Mouse (Mus musculus): ENCODE measurements at regions not wholly inside any gene's neighbourhood (a gene's known extent, or its start where the extent isn't known, plus 50 kb on each side); places are given as distances from the start of the nearest gene placed in this dataset.
A peak's percentile ranks its signal among the peaks of the same experiment; 100 is the strongest.

DNA sequence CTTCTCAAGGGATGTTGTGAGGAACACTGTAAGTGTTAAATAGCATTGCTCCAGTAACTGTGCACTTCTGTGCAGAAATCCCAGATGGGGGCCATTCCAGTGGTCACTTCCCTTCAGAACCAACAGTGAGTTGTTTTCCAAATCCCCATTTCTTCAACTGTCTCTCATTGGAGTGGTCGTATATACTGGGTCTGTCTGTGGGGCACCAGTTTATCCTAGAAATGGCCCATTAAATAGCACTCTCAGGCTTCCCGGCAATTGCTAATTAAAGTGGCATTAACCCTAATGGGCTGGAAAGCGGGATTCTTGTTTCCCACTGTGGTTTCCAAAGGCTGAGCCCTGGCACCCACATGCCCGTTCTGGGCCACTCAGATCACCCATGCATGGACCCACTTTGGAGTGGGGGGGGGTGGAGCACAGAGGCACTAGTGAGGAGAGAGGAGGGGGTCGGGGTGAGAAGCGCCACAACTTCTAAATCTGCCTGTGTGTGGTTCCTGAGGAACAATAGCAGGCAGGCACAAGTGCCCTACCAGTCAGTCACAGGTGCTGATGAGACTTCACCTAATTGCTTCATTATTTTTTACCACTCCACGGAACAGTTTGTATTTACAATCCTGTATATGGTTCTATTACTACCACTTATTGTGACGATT is 78.1 kb downstream of the Fam204a start:
- no peak for DNase-seq

DNA sequence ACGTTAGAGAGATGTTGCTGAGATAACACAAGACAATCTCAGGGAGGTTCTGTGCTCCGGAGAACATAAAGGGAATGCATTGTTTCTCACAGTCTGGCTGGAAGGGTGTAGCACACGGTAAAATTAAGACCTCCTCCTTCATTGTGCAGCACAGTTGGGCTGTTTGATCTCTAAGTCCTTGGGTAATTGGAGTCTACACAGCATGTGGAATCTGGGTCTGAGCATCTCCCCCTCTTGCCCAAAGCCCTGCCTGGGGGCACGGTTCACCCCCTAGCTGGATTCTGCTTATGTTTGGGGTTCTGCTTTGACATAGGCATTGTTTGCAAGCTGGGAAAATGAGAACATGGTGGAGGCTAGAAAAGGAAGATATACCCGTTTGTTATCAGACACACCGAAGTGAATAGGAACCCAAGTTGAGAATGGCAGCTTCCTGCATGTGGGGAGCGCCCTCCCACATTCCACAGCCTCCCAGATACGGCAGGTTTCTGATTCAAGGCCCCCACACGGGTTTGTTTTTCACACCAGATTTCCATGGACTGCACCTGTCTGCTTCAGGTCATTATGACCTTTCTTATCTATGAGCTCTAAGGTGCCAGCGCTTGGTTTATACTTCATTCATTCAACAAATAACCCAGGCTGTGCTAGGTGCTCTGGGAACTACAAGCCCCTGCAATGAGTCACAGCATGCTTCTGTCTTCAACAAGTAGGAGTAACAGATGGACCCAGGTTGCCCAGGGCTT is 79.9 kb downstream of the Fam204a start:
- no peak for DNase-seq

DNA sequence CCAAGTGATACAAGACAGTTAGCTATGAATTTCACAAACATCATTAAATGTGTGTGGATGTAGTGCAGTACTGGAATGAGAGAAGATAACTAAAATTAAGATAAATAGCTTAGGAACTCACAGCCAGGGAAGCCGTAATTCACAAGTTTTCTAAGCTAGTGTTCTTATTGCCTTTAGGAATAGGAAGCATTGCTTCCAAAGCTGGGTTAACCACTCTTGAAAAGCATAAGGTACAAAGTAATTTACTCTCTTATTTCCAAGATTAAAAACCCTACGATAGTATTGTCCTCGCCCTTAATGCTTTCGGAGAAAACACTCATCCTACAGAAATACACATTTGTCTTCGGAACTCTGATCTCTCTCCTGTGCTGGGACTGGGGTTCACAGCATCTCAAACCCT is 81.3 kb downstream of the Fam204a start:
- no peak for DNase-seq

DNA sequence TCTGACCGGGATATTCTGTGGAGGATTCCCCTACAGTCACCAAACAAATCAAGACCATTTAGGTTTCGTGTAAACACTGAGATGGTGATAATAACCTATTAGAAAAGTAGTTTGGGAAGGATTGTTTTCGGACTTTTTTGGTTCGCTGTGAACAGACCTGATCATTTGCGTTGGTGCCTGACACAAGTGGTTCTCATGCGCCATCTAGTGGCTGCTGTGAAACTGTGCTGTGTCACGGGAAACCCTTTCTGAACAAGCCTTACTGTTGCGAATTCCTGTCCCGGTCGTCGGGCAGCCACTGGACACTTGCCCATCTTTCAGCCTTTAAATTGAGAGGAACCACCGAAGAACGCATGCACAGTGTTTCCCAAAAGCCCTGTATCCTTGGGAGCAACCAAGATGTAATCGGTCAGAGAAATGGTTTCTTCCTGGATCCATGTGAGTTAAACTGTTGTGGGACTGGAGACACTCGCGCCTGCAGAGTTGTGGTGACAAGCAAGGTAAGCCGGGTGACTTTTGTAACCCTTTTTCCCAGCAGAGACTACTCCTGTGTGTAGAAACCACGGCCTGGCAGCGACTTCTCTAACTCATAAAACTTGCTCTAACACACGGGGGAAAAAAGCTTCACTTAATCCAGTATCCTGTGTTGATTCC is 82.0 kb downstream of the Fam204a start:
- peak; percentile 63 to 68 for DNase-seq

DNA sequence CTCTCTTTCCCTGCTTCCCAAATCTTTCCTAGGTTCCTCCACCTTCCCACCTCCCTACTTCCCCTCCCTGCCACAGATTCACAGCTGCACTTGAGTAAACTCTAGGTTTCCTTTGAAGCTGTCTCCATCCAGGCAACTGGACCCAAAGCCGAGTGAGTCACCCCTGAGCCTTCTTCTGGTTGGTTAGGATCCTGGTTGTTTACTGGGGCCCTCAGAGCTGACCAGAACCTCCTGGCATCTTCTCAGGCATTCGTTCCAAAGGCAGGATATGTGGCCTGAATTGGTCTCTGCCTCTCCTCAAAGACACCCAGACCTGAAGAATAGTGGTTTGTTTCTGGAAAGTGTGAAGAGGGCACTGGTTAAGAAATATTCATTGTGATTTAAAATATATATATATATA is 87.6 kb downstream of the Fam204a start:
- no peak for DNase-seq

DNA sequence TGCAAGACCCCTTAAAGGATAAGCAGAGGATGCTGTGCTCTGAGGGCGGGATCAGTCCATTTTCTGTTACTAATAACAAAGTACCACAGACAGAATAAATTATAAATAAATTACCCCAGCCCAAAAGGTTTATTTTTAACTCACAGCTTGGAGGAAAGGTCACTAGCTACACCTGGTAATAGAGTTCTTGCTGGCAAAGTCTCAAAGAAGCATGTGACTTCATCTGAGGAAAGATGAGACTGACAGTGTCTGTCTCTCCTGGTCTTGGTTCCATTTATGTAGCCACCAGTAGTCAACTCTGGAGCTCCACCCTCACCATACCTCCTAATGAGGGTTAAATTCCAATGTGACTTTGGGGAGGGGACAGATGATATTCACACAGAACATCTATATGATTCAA is 90.0 kb downstream of the Fam204a start:
- DNase-seq: no peak

DNA sequence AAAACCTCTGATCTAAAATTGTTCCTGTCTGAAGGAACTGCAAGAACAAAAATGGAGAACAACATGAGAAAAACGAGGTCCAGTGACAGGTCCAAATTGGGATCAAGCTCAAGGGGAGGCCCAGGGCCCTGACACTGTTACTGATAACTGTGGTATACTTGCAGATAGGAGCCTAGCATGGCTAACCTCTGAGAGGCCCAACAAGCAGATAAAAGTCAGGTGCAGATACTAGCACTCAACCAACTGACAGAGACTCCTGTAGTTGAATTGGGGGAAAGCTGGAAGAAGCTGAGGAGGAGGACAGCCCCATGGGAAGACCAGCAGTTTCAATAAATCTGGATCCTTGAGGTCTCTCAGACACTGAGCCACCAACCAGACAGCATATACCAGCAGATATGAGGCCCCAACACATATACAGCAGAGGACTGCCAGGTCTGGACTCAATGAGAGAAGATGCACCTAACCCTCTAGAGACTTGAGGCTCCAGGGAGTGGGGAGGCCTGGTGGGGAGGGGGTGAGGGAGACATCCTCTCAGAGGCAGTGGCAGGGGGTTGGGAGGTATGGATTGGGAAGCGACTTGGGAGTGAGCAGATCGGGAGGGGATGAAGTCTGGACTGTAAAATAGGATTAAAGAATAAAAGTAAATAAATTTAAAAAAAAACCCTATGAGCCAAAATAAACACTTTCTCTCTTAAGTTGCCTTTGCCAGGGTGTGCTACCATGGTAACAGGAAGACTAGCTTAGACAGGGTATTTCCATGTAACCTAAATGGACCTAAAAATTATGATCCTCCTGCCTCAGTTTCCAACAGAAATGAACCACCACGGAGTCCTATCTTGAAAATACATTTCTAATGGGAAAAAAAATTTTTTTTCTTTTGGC is 91.8 kb downstream of the Fam204a start:
- no peak for DNase-seq

DNA sequence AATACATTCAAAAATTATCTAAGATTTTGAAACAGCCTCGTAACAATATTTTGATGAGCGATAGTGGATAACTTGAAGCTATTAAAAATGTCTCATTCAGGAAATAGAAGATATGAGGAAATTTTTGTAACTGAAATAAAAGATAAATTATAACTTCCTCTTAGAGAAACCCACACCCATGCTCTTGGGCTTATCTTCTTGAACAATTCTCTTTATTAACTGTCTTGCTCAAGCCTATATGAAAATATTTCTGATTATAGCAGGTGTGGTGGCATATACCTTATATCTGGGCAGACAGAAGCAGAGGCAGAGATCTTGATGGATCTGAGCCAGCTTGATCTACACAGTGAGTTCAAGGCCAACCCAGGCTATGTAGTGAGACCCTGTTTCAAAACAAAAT is 96.9 kb downstream of the Fam204a start:
- DNase-seq: no peak

DNA sequence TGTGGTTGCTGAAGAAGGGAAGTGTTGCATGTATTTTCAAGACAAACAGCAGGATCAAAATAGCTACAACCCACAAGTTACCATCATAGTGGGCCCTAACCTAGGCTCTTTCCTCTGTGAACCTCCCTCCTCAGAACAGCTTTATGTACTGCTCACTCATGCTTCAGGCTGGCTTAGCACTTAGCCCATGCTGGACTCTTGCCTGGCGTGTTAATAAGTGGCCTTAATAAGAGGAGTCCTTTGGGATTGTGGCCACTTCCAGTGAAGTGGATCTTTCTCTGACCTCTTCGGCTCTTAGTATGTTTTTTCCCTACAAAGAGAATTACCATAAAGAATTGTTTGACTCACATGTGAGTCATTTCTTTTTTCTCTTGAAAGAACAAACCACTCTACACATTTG is 101.9 kb downstream of the Fam204a start:
- DNase-seq: no peak

DNA sequence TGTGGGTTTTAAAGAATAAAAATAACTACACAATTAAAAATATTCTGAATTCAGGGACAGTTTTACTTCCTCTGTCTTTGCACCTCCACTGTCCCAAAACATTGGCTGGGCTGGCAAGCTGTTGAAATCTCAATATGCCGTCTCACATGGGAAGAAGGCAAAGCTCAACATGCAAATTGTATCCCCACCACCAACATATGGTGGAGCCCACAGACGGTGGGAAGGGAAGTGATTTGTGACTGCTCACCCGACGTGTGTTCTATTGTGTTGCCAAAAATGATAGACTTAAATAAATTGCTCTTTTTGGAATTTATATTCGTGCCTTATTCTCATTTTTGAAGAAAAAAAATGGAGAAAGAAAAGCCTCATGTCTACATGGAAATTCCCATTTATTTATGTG is 105.6 kb downstream of the Fam204a start:
- DNase-seq: no peak

DNA sequence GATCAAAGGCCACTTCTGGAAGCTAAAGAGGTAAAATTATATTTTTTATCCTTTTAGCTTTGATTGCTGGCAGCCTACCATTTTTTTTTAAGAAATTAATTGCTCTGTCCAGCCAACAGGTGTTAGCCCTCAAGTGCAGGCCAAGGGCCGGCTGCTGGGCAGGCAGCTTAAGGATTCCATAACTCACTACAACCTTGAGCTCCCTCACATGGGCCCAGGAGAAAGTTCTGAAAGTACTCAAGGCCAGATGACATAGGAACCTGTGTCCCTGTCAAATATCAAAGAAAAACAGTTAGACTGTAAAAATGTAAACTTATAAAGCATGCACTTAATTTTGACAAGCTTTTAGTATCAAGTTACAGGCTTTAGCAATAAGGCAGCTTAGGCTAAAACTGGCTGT is 107.5 kb downstream of the Fam204a start:
- DNase-seq: no peak

DNA sequence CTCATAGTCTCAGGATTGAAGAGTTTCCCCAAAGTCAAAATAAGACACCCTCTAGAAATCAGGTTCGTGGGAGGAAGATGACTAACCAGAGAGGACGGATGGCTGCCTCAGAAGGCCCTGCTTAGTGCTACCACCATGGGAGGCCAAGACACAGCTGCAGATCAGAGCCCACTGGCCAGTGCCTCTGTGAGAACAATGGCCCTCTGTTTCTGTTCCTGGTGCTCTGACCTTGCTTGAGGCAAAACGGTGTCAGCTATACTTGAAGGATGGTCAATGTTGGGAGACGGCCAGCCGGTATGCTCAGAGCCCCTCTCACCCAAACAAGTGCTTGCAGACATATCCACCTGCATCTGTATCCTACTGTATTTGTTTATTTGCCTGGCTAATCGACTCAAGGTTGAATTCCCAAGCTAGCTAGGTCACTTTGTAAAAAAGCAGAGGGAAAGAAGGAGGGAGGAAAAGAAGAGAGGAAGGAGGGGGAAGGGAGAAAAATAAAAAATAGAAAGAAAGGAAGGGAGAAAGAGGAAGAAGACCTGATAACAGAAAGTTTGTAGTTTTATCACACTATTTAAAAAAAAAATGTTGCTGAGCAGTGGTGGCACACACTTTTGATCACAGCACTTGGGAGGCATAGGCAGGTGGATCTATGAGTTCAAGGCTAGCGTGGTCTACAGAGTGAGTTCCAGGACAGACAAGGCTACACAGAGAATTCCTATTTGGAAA is 112.7 kb downstream of the Fam204a start:
- DNase-seq: no peak

DNA sequence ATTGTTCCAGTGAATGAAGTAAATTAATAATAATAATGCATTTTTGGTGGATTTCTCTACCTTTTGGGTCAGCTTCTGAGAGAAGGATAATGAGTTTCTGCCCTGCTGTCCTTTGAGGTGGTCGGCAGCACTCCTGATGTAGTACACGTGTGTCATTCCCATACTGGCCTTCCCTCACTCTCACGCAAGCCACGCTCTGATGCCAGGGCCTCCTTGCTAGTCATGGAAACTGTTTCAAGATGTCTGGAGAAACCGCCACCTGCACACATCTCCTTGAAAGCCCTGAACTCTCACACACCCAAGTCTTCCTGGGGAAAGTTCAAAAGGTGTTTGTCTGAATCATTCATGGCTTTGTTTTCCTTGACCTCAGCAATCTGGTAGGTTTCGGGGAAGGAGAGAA is 116.2 kb downstream of the Fam204a start:
- no peak for DNase-seq

DNA sequence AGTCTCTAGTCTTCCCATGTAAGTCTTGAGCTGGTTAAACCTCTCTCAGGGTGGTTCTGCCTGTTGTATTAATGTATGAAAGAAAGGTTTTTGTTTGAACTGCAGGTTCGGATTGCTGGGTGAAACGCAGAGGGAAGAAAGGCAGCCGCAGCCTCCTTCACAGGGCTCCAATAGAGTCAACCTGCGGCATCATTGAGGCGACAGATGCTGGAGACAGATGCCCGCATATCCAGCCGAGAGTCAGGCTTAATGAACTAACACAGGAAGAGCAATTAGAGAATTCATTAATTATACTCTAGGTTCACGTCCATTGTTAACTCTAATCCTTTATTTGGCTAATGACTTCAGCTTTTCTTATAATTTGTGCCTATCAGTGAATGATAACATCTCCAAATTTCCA is 117.0 kb downstream of the Fam204a start:
- no peak for DNase-seq

DNA sequence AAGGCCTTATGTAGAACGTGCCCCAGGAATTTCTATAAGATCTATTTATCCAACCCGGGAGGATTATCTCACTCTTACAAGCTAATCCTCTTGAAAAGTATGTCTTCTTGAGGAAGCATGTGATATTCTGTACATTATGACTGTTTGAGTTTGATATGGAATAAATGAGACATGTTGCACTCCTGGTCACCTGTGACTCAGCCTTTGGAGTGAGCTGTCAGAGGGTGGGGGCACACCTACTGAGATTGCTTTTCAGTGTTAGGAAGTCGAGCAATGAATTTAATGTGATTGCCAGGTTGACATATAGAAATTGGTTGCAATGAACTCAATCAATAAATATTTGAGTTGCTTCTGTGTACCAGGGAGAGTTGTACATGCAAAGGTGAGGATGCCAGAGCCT is 128.6 kb downstream of the Fam204a start:
- no peak for DNase-seq

DNA sequence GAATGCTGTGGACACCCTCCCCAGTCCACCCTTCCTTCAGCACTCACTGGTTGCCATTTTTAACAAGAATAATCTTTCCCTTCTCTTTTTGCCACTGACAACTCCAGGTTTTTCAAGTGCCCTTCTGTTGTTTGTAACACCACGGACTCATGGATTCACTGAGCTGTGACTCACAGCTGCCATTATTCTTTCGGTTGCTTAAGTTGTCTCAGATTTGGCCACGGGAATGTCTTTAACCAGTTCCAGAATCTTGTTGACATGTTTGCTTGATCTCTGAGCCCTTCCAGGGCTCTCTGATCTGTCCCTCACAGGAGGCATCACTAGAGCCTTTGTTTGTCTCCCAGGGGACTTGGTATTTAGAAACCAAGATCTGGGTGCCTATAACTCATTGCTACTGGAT is 131.5 kb upstream of the Rab11fip2 start:
- no peak for DNase-seq

DNA sequence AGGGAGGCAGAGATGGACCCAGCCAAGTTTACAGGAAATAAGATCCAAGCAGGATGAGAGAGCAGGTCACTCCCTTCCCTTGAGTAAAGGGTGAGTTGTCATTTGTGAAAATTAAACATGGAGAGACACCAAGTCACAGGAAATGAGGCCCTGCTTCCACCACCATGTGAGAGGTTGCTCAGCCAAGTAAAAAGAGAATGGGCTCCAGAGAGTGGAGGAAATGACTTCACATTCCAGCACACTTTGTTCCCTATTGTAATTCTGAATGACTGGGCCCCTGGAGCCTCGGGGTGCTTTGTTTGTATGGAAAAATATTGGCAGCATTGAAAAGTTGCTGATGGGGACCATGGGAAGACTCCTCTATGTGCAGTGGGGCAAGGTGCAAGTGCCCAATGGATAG is 129.9 kb upstream of the Rab11fip2 start:
- DNase-seq: no peak

DNA sequence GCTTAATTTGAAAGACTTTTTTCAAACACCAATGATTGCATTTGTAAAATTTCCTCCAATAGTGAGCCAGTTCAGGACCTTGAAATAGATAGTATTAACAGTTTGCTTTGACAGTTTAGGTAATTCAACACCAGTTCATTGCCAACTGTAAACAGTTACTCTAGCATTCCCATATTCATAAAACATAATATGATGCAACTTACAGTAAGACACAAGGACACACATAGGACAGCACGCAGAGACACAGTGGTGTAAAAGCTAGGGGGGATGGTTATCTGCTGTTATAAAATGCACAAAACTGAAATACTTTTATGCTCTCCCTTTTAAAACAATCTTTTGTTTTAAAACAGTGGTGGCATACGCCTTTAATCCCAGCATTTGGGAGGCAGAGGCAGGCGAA is 122.7 kb upstream of the Rab11fip2 start:
- no peak for DNase-seq

DNA sequence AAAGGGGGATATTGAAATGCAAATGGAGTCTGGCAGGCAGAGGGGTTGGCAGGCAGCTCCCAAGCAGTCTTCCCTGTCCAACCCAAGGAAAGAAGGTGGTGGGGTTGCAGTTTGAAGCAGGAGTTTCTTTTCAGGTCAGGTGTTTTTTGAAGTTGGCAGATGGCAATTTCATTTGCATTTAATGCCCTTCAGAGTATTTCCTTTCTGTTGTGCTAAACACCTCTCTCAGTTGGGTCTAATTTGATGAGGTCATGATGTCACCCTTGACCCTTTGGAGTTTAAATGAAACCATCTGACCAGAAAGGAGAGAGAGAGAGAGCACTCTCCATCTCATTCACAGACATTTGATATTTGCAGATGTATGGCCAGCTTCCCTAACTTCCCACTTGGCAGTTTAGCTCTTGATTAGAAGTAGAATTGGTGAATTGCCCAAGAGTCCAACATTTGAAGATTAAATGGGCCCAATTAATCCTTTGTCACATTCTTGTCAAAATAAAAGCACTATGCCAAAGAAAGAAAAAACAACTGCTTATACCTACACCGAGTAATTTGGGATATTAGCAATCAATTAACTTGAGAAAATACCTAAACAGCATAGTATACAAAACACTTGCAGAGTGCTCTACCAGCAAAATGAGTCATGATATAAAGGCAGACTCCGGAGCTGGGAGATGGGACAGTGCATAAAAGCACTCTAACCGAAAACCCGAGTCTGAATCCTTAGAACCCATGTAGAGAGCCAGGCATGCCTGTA is 111.8 kb upstream of the Rab11fip2 start:
- DNase-seq: no peak

DNA sequence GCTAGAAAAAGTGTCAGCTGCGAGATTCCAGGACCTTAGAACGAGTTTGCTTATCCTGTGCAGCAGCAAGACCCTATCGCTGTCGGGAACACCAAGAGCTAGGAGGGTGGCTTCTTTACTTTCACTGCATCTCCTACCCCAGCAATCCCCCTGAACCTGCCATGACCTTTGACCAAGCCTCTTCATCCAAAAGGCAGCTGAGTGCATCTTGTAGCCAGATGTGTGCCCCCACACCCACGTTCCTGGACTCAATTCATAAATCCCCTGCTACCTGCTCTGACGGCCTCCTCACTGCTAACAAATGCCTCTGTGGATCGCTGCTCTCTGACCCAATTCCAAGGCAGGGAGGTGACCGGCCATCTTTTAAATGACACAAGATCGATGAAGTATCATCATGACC is 107.7 kb upstream of the Rab11fip2 start:
- no peak for DNase-seq

DNA sequence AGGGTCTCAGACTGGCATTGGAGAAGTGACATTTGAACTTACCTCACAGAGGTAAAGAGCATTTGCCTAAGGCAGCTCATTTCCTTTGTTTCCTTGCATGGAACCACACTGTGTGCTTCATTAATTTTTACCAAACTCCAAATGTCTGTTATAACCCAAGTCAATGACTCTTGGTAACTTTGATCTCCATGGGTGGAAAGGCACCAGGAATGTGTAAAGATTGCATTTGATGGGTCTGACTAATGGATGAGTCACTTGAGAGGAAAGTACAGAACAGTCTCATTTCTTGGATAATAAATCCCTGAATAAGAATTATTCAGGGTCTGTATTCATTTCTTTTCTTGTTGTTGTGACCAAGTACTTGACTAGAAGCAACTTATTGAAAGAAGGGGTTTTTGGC is 97.3 kb upstream of the Rab11fip2 start:
- no peak for DNase-seq

DNA sequence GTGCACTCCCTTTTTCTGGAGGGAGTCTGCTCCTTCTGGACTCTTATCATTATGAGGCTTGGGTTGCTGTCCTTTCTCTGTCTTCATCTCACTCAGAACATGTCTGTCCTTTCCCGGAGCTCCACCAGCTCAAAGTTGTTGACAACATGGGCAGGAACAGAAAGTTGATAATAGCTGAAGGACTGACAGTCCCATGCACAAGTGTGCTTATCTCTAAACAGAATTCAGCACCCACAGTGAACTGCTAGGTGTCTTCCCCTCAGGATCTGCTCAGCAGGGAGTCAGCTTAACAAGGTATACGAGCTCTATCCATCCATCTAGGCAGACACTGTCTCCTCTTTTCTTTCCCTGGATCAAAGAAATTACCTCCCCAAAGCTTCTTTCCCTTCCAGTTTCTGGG is 89.2 kb upstream of the Rab11fip2 start:
- no peak for DNase-seq
